Mouse (Mus musculus): Measurements from ENCODE around the gene Fgfr2.

DNA sequence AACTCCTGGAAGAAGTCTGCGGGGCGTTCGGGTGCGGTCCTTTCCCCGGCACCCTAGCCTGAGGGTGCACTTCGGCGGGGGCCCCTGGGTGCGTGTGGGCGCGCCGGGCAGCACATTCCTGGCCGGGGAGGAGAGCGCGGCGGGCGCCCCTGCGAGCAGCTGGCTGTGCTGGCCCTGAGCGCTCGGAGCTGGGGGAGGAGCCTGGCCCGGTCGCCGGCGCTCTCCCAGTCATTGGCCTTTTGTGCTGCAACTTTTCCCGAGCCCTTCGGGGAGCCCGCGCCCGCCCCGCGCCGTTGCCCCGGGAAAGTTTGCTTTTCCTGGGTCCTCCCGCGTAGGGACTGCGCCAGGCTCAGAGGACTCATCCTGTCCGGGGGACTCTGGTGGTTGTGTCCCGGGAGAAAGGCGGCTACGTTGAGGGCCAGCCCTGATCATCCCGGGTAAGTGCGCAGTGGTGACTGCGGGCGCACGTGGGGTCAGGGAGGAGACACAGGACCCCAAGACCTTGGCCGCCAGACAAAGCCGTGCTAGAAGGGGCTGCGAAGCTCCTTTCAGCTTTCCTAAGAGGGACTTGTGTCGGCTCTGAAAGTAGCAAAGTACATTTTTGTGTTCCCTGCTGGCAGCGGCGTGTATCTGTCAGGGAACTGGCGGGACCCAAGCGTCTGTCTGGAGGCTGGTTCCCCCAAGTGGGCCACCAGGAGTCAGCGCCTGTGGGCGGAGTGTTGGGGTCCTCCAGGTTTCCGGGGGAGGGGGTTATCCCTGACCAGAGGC lies 2477.0 kb downstream of the Fgfr2 start:
- no peak for TF ChIP-seq CTCF (conservative IDR thresholded peaks at IDR 0.05; ENCODE audit: low read length)
- TF ChIP-seq POU5F1 (IDR thresholded peaks at IDR 0.05; ENCODE audit: borderline replicate concordance, low read length) = no peak

All from E14TG2a.4 (cell line).